Comparison of ENCODE assay signal across 8 mouse cellular contexts in the genomic region with DNA sequence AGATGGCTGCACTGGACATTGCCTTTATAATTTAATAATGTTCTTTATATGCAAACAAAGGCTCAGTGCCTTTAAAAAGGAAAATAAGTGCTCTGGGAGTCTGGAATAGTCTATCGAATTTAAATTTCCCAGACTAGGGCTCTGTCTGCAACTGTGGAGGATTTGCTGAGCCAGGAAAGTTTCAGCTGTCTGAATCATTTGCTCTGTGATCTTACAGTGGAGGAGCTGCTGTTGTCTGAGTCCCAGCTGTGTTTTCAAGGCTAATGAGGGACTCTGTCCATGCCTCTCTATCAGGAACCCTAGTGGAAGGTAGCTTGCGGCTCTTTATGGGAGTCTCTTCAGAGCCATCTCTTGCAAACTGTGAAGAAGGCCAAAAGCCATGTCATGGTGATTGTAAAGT. TPM values are rescaled to one million over a fixed set of nuclear protein-coding genes. Genes with fewer than 3 reads are reported as not detected.
DNase-seq lines count a peak whose midpoint lies in the region; ATAC-seq and TF ChIP-seq lines count a peak whose summit lies in the region.
"Not testable (repeated sequence)": the region's sequence is repeated elsewhere in the genome, so short reads cannot be mapped to it uniquely, and the experiment has no call there.

No protein-coding gene starts in this region.

- not testable (repeated sequence) for TF ChIP-seq RAD21 in CH12.LX (IDR thresholded peaks at IDR 0.05; ENCODE audit: low read depth, low read length)

- dilution Hi-C loops in CH12.LX (cut with MboI; ENCODE audit: extremely low pct_ligation_motif_present, extremely low pct_unique_long_range_greater_than_20kb, low sequenced_read_pairs): not testable (repeated sequence)

- not testable (repeated sequence) for TF ChIP-seq EP300 in CH12.LX (IDR thresholded peaks at IDR 0.05; ENCODE audit: low read length)

- peak overlapping the region; percentile 84; the same call in 1 of the 2 replicates for H3K4me2 ChIP-seq in CH12.LX (ENCODE audit: insufficient read depth, low read depth, poor library complexity, severe bottlenecking)
- peak overlapping the region; percentile 61 for H3K4me2 ChIP-seq in heart, embryonic 14.5 days (ENCODE audit: low read length)
- H3K4me2 ChIP-seq in intestine, embryonic 15.5 days (replicated peaks): peak overlapping the region; percentile 56
- H3K4me2 ChIP-seq in limb, embryonic 14.5 days (replicated peaks; ENCODE audit: low read depth, low read length, severe bottlenecking): peak overlapping the region; percentile 48
- H3K4me2 ChIP-seq in neural tube, embryonic 12.5 days (replicated peaks): peak overlapping the region; percentile 57

- H3K27ac ChIP-seq in CH12.LX (ENCODE audit: insufficient read depth, low read depth); bone marrow macrophage, adult 2 months (ENCODE audit: insufficient read depth, low read depth, low read length); intestine, embryonic 15.5 days; limb, embryonic 14.5 days (replicated peaks; ENCODE audit: low read depth, low read length); neural tube, embryonic 12.5 days: not testable (repeated sequence)
- H3K27ac ChIP-seq in forebrain, embryonic 10.5 days: peak overlapping the region; percentile 80; the same call in 1 of the 2 replicates
- 0 out of 4 replicates have a peak overlapping the region, but pooled peaks of 1 of the 2 experiments have one; percentile 44 for H3K27ac ChIP-seq in heart, embryonic 14.5 days (replicated peaks in 1 of 2; ENCODE audit: control insufficient read depth in 1 of 2, insufficient read depth in 1 of 2, low read depth in 2 of 2, low read length in 2 of 2)

- peak overlapping the region; percentile 61 to 69 (median 64) for H3K4me3 ChIP-seq in CH12.LX (replicated peaks in 1 of 3; ENCODE audit: low read depth in 2 of 3, low read length in 2 of 3, poor library complexity in 1 of 3)
- H3K4me3 ChIP-seq in bone marrow macrophage, adult 2 months (ENCODE audit: insufficient read depth, low read length): peak overlapping the region; percentile 94
- H3K4me3 ChIP-seq in forebrain, embryonic 10.5 days: peak overlapping the region; percentile 64
- peak overlapping the region; percentile 59 to 89 for H3K4me3 ChIP-seq in heart, embryonic 14.5 days (ENCODE audit: control insufficient read depth in 1 of 2, insufficient read depth in 1 of 2, low read depth in 1 of 2, low read length in 2 of 2)
- H3K4me3 ChIP-seq in intestine, embryonic 15.5 days (replicated peaks): peak overlapping the region; percentile 59
- peak overlapping the region; percentile 48 for H3K4me3 ChIP-seq in limb, embryonic 14.5 days (replicated peaks; ENCODE audit: low read length)
- peak overlapping the region; percentile 57 for H3K4me3 ChIP-seq in neural tube, embryonic 12.5 days

- H3K27me3 ChIP-seq in CH12.LX (replicated peaks); forebrain, embryonic 10.5 days (ENCODE audit: poor library complexity, severe bottlenecking); heart, embryonic 14.5 days (ENCODE audit: control insufficient read depth, insufficient read depth, low read length); intestine, embryonic 15.5 days (replicated peaks); limb, embryonic 14.5 days (ENCODE audit: control insufficient read depth, insufficient read depth, low read length); neural tube, embryonic 12.5 days (replicated peaks): not testable (repeated sequence)

- ATAC-seq in heart, embryonic 14.5 days (ENCODE audit: insufficient number of reproducible peaks, insufficient read depth, low FRiP score, low read depth); intestine, embryonic 15.5 days; limb, embryonic 14.5 days (ENCODE audit: low FRiP score, low read depth); neural tube, embryonic 12.5 days (ENCODE audit: low FRiP score, low read depth): not testable (repeated sequence)

- not testable (repeated sequence) for H3K36me3 ChIP-seq in CH12.LX (replicated peaks in 1 of 2; ENCODE audit: control insufficient read depth in 1 of 2, insufficient read depth in 1 of 2, low read length in 1 of 2); forebrain, embryonic 10.5 days (replicated peaks); heart, embryonic 14.5 days (ENCODE audit: control insufficient read depth, insufficient read depth, low read length); intestine, embryonic 15.5 days; limb, embryonic 14.5 days (ENCODE audit: control insufficient read depth, insufficient read depth, low read length); neural tube, embryonic 12.5 days

- H3K79me2 ChIP-seq in CH12.LX (replicated peaks; ENCODE audit: control insufficient read depth, extremely low read depth, insufficient read depth, poor library complexity, severe bottlenecking): not testable (repeated sequence)

- TF ChIP-seq CTCF in CH12.LX (conservative IDR thresholded peaks at IDR 0.05 in 1 of 2, IDR thresholded peaks at IDR 0.05 in 1 of 2; ENCODE audit: low read depth in 2 of 2, low read length in 2 of 2); bone marrow macrophage, adult 2 months (IDR thresholded peaks at IDR 0.05; ENCODE audit: low read depth, low read length): not testable (repeated sequence)

- in situ Hi-C loops in CH12.LX (cut with MboI; ENCODE audit: low pct_ligation_motif_present, low pct_unique_long_range_greater_than_20kb, low sequenced_read_pairs): not testable (repeated sequence)

- not testable (repeated sequence) for TF ChIP-seq POLR2A in CH12.LX (IDR thresholded peaks at IDR 0.05; ENCODE audit: low read depth, low read length); bone marrow macrophage, adult 2 months (IDR thresholded peaks at IDR 0.05; ENCODE audit: borderline replicate concordance, low read depth, low read length); limb, embryonic 14.5 days (IDR thresholded peaks at IDR 0.05; ENCODE audit: borderline replicate concordance, extremely low read depth, insufficient read depth, insufficient read length)

- H3K9me3 ChIP-seq in CH12.LX (replicated peaks; ENCODE audit: low read length); forebrain, embryonic 10.5 days; heart, embryonic 14.5 days (ENCODE audit: control insufficient read depth, low read length); intestine, embryonic 15.5 days; limb, embryonic 14.5 days (ENCODE audit: control insufficient read depth, low read length); neural tube, embryonic 12.5 days: not testable (repeated sequence)

- DNase-seq in CH12.LX (ENCODE audit: extremely low read depth); forebrain, embryonic 10.5 days (ENCODE audit: extremely low spot score, low spot score): not testable (repeated sequence)
- peak; percentile 2 for DNase-seq in limb, embryonic 14.5 days (ENCODE audit: low spot score)
- DNase-seq in lung, postnatal 36 days: peak; percentile 6

- H3K9ac ChIP-seq in CH12.LX (ENCODE audit: insufficient read depth, low read depth): peak overlapping the region; percentile 50; the same call in 1 of the 2 replicates
- H3K9ac ChIP-seq in heart, embryonic 14.5 days (ENCODE audit: low read length): peak overlapping the region; percentile 72
- H3K9ac ChIP-seq in intestine, embryonic 15.5 days: peak overlapping the region; percentile 55; the same call in 1 of the 2 replicates
- peak overlapping the region; percentile 56; the same call in 1 of the 2 replicates for H3K9ac ChIP-seq in limb, embryonic 14.5 days (ENCODE audit: low read depth, low read length, severe bottlenecking)
- H3K9ac ChIP-seq in neural tube, embryonic 12.5 days: peak overlapping the region; percentile 53

- H3K4me1 ChIP-seq in CH12.LX (ENCODE audit: control insufficient read depth in 1 of 2, insufficient read depth in 2 of 2); bone marrow macrophage, adult 2 months (ENCODE audit: control insufficient read depth, insufficient read depth, low read length); forebrain, embryonic 10.5 days; heart, embryonic 14.5 days (ENCODE audit: control insufficient read depth in 2 of 2, insufficient read depth in 2 of 2, low read length in 2 of 2); intestine, embryonic 15.5 days (replicated peaks); limb, embryonic 14.5 days (ENCODE audit: control insufficient read depth, insufficient read depth, low read length); neural tube, embryonic 12.5 days: not testable (repeated sequence)

- 36% methylated on average over 2 of the region's 2 CpGs for WGBS in forebrain, embryonic 10.5 days
- WGBS in heart, embryonic 14.5 days: 14% methylated on average over 2 of the region's 2 CpGs
- WGBS in intestine, embryonic 15.5 days: 7% methylated on average over 2 of the region's 2 CpGs
- 21% methylated on average over 2 of the region's 2 CpGs for WGBS in limb, embryonic 14.5 days
- WGBS in neural tube, embryonic 12.5 days: 31% methylated on average over 2 of the region's 2 CpGs

RNA-seq across cellular contexts. Expression of gene Zfp971, which starts 0.8 kb away (rescaled TPM):
- total RNA-seq in CH12.LX (2012; rRNA removed): 8.2 and 9.6 TPM in 2 replicates
- 13.5 and 17.7 TPM in 2 replicates for total RNA-seq in CH12.LX (2014; rRNA removed)
- 4.3 and 5.9 TPM in 2 replicates for polyA plus RNA-seq in CH12.LX (2012; ENCODE audit: insufficient read length, low read depth)
- polyA plus RNA-seq in bone marrow macrophage, adult 2 months (2012; ENCODE audit: insufficient read depth, insufficient read length, missing spikeins): 12.8 and 18.6 TPM in 2 replicates
- 14.2 and 15.6 TPM in 2 replicates for polyA plus RNA-seq in forebrain, embryonic 10.5 days (2016; fragmentation: Nextera tagmentation; extraction: Ambion mirVana)
- polyA plus RNA-seq in heart, embryonic 14.5 days (2014; fragmentation: Nextera tagmentation; extraction: Ambion mirVana): 17.2 and 19.2 TPM in 2 replicates
- 12.2 and 12.8 TPM in 2 replicates for polyA plus RNA-seq in intestine, embryonic 15.5 days (2015; fragmentation: Nextera tagmentation; extraction: Ambion mirVana)
- 4.0 and 7.2 TPM in 2 replicates for polyA plus RNA-seq in limb, embryonic 14.5 days (2012; rRNA removed)
- 13.5 and 14.5 TPM in 2 replicates for polyA plus RNA-seq in limb, embryonic 14.5 days (2014; fragmentation: Nextera tagmentation; extraction: Ambion mirVana)
- polyA plus RNA-seq in neural tube, embryonic 12.5 days (2016; fragmentation: Nextera tagmentation; extraction: Ambion mirVana): 8.5 and 8.9 TPM in 2 replicates

RNA-seq across cellular contexts. Expression of gene Zfp931, which starts 54.4 kb away (rescaled TPM):
- 5.5 and 5.6 TPM in 2 replicates for total RNA-seq in CH12.LX (2012; rRNA removed)
- total RNA-seq in CH12.LX (2014; rRNA removed): 14.0 and 17.7 TPM in 2 replicates
- polyA plus RNA-seq in CH12.LX (2012; ENCODE audit: insufficient read length, low read depth): 3.2 and 4.0 TPM in 2 replicates
- 6.6 and 6.8 TPM in 2 replicates for polyA plus RNA-seq in bone marrow macrophage, adult 2 months (2012; ENCODE audit: insufficient read depth, insufficient read length, missing spikeins)
- 18.4 and 19.9 TPM in 2 replicates for polyA plus RNA-seq in forebrain, embryonic 10.5 days (2016; fragmentation: Nextera tagmentation; extraction: Ambion mirVana)
- polyA plus RNA-seq in heart, embryonic 14.5 days (2014; fragmentation: Nextera tagmentation; extraction: Ambion mirVana): 12.1 and 16.2 TPM in 2 replicates
- polyA plus RNA-seq in intestine, embryonic 15.5 days (2015; fragmentation: Nextera tagmentation; extraction: Ambion mirVana): 17.7 and 18.7 TPM in 2 replicates
- 6.9 and 9.6 TPM in 2 replicates for polyA plus RNA-seq in limb, embryonic 14.5 days (2012; rRNA removed)
- polyA plus RNA-seq in limb, embryonic 14.5 days (2014; fragmentation: Nextera tagmentation; extraction: Ambion mirVana): 14.7 and 16.2 TPM in 2 replicates
- polyA plus RNA-seq in neural tube, embryonic 12.5 days (2016; fragmentation: Nextera tagmentation; extraction: Ambion mirVana): 10.1 and 12.9 TPM in 2 replicates
